Mouse (Mus musculus) ES-Bruce4 (cell line): ENCODE data around the gene Sarm1.

Experiments used
- CTCF ChIP-seq: IDR thresholded peaks from one replicate; pipeline ENCODE4 v1.8.1; 2011; ENCODE audit warnings: low read depth, low read length
- EP300 ChIP-seq: IDR thresholded peaks from 2 replicates; pipeline ENCODE4 v1.6.1; 2011; ENCODE audit warnings: low read depth, low read length; ENCODE audit not compliant: insufficient read depth
- POLR2A ChIP-seq: IDR thresholded peaks from one replicate; pipeline ENCODE4 v1.8.1; 2011; ENCODE audit warnings: low read length; ENCODE audit not compliant: insufficient read depth

DNA sequence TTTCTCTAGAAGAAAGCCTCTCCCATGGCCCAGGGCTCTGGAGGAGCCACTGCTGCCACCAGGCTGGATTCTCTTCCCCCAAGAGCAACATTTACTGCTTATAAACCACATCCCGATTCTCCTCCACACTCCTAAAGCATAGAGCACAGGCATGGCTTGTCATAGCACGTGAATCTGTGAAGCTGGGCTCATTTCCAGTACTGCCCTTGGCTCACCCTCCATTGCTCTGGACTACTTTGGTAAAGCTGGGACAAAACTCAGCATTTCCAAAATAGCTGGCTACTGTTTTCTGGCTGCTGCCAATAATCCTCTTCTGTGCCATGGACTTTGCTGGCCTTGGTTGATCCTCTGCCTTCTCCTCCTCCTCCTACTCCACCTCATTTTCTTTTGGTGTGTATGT lies 73.2 kb downstream of the Sarm1 start:
- TF ChIP-seq POLR2A (no peak), CTCF (no peak), EP300 (no peak)
